Mouse (Mus musculus): Measurements from ENCODE around the gene Mum1l1.
"Not testable (repeated sequence)": the region's sequence is repeated elsewhere in the genome, so short reads cannot be mapped to it uniquely, and the experiment has no call there.

Gene Mum1l1

GRCm38 (mm10) chrX:139209829-139210225, at the start of gene Mum1l1:
Gene Mum1l1, plus strand, starts transcription at chrX:139210042.
- DNase-seq (ENCODE audit: low read depth, low spot score): no peak

DNA sequence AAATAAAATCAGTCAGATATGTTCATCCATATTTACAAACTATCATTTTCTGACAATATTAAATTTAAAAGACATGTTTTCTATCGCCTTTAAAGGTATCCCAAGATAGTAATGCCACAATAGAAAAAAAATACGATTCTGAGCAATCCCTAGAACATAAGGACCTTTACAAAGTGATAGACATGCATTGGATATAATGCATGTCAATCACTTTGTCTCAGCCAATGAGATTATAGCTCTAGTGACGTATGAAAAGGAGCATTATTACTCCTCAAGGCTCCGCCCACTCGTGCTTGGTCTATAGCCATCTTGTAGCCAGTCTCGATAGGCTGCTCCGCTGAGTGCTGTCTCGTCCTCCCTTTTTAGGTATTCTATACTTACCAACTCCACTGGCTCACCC, 30.9 kb upstream of the Mum1l1 start, which contains the start of gene 4933428M09Rik:
Gene 4933428M09Rik, plus strand, starts transcription at position 301 of the 400 bp plus-strand sequence.
- DNase-seq (ENCODE audit: low read depth, low spot score): no peak

DNA sequence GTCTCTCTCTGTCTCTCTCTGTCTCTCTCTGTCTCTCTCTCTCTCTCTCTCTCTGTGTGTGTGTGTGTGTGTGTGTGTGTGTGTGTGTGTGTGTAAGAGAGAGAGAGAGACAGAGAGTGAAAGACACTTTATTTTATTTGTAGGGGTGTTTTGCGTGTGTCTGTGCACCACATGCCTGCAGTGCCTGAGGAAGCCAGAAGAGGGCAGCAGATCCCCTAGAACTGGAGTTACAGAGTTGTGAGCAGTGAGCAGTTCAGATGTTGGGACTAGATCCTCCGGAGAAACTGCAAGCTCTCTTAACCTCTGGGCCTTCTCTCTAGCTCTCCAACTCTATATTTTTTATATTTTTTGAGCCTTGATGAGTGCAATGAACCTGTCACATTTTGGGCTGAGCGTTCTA, 18.3 kb upstream of the Mum1l1 start:
- DNase-seq (ENCODE audit: low read depth, low spot score): not testable (repeated sequence)

- no peak for DNase-seq (ENCODE audit: low read depth, low spot score)
These were observed 15.1 kb upstream of the Mum1l1 start for GRCm38 (mm10) chrX:139194572-139195279.

GRCm38 (mm10) chrX:139209191-139209828, 532 bp upstream of the Mum1l1 start:
- DNase-seq (ENCODE audit: low read depth, low spot score): not testable (repeated sequence)

DNA sequence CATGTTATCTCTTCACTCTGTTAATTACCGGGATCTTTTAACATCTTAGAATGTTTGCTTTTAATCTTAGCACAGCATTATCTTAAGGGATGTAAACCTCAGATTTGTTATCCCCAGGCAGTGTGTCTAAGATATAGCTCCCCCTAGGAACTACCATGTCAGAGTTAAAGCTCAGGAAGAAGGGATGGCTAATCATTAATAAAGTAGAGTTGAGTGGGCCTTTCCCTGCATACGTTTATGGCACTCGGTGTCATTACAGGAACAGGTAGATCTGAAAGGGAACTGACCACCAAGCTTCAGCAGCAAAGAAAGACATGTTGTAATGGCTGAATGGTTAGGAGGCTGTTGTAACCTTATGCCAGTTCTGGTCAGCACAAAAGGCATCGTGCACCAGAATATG, 4.9 kb downstream of the Mum1l1 start:
- DNase-seq (ENCODE audit: low read depth, low spot score): no peak

GRCm38 (mm10) chrX:139216409-139216808, 6.6 kb downstream of the Mum1l1 start:
- no peak for DNase-seq (ENCODE audit: low read depth, low spot score)

DNA sequence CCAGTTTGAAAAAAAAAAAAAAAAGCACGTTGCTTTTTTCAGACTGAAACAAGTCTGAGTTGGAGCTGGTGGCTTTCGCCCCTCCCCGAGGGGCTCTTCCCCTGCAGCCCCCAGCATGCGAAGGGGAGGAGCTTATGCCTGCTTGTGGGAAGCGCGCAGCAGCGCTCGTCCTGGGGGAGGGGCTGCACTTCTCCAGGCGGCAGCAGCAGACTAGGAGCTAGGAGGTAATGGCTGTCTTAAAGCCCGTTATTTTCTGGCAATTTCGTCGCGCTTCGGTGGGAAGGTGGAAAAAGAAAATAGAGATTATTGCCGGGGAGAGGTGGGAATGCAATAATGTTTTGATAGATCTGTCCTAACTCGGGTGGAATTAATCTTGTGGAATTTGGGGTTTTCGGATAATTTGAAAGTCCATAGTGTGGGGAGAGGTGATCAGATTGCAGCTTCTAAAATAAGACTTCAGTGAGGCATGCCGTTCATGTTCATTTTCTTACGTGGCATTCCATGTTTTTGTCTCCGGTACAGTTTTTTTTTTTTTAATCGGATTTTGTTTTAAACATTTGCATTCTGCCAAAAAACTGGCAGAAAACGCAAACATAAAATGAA, 7.2 kb downstream of the Mum1l1 start:
- DNase-seq (ENCODE audit: low read depth, low spot score): no peak

- DNase-seq (ENCODE audit: low read depth, low spot score): no peak
These were observed 7.9 kb downstream of the Mum1l1 start for GRCm38 (mm10) chrX:139217776-139218175.

DNA sequence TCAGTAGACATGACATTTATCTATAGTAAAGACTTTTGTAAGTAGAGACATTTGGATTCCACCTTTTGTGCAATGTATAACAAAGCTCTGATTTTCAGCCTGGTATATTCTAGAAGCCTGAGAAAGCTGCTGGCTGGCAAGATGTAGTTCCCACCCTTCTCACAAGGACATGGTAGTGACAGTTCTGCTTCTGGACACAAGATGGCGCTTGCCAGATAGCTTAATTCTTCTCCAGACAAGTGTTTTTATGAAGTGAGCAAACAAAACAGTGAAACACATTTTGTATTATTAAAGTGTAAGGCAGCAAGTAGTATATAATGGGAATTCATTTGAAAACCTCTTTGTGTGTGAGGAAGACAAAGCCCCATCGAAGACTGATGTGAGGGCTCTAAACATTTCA, 9.2 kb downstream of the Mum1l1 start:
- no peak for DNase-seq (ENCODE audit: low read depth, low spot score)

GRCm38 (mm10) chrX:139220830-139221229, 11.0 kb downstream of the Mum1l1 start:
- no peak for DNase-seq (ENCODE audit: low read depth, low spot score)

DNA sequence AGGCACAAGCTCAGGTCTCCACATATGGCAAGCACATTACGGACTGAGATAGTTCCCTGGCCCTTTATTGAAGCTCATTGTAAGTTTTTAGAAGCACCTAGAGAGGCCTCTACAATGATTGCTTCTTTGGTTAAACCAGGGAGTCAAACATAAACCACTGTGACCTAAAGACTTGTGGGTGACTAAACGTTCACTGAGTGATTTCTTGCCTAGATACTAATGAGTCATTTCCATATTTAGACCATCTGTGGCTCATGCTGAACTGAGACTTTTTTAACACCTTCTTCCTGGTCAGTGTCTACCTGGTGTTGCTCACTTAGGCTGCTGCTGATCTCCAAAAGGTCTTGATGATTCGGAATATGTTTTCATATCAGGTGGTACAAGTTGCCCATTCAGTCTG, 12.1 kb downstream of the Mum1l1 start:
- no peak for DNase-seq (ENCODE audit: low read depth, low spot score)

DNA sequence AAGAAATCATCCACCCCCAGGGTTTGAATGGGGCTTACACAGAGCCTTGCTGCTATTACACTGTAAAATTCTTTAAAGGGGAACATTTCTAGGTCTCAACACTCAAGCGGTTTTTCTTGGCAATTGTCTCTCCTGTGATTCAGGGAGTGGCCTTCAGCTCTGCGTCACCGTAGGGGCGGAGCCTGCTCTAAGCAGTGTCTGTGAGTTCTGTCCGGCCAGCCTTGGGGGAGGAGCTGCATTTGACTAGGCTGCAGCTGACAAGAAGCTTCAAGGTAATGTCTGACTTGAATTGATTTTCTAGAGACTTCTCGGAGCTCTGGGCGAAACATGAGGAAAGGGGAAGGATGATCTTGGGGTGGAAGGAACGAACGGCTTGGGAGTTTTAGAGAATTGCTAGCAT, 21.3 kb downstream of the Mum1l1 start:
- no peak for DNase-seq (ENCODE audit: low read depth, low spot score)

DNA sequence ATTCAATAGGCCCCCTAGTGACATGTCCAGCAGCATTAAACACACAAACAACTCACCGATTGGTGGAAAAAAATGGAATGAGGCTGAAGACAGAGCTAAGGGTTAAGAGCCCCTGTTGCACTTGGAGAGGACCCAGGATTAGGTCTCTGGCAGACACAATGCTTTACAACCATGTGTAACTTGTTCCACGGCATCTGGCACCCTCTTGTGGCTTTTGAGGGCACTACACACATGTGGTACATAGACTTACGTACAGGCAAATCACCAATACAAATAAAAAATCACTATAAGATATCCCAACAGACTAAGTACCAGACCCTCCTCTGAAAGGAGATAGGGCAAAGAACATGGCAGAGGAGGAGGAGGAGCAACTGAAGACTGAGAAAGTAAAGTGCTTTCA, 37.5 kb downstream of the Mum1l1 start:
- DNase-seq (ENCODE audit: low read depth, low spot score): no peak

DNA sequence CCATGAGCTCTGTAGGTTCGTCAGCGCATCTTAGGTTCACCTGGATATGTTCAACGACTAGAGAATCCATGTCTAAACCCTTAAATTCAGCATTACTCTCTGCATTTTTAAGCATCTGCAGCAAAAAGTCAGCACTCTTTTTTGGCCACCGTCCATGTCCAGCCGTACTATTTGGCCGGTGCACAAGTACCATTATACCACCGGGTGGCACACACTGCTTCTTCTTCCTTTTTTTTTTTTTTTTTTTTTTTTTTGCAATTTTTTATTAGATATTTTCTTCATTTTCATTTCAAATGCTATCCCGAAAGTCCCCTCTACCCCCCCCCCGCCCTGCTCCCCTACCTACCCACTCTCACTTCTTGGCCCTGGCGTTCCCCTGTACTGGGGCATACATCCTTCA, 47.2 kb downstream of the Mum1l1 start:
- DNase-seq (ENCODE audit: low read depth, low spot score): no peak

DNA sequence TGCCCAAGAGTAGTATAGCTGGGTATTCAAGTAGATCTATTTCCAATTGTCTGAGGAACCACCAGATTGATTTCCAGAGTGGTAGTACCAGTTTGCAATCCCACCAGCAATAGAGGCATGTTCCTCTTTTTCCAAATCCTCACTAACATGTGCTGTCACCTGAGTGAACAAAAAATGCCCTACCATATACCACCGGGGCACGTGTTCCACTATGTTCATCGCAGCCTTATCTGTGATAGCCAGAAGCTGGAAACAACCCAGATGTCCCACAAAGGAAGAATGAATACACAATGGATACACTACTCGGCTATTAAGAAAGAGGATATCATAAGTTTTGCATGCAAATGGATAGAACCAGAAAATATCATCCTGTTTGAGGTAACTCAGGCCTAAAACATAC, 72.1 kb downstream of the Mum1l1 start:
- no peak for DNase-seq (ENCODE audit: low read depth, low spot score)
